Comparison of ENCODE assay signal across 14 mouse cellular contexts in the genomic region with DNA sequence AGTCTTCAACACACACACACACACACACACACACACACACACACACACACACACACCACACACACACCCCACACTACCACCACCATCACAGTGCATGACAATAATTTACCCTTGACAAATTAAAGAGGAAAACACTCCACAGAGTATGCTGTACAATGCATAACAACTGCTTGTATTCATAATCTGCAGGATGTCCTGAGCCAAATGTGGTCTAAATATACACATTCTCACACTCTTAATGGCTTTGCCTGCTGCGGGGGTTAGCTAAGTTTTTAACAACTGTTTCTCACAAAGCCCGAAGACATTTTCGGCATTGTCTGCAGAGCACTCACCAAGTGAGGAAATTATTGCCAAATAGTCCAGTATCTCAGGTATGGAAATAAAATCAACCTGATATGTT.
"Had no signal": no experiment of that assay in that cellular context is flagged by ENCODE, and none has a peak within 500 bp of the region (broad histone marks: within the 10 kb centered on the region; RNA-seq: fewer than 3 reads in every experiment).

No protein-coding gene starts in this region.

- H3K4me3 ChIP-seq: left cerebral cortex, adult 2 months; liver, embryonic 13.5 days; lung, embryonic 15.5 days; megakaryocyte, embryonic 14.5 days; midbrain, embryonic 15.5 days; stomach, embryonic 15.5 days had no signal

- DNase-seq: kidney, postnatal 25 days; liver; liver, embryonic 13.5 days; liver, postnatal 0 days; lung, postnatal 14 days; right cerebral cortex, postnatal 14 days; thymus, postnatal 4 days had no signal

- H3K27me3 ChIP-seq: liver, embryonic 13.5 days; lung, embryonic 15.5 days; midbrain, embryonic 15.5 days; stomach, embryonic 15.5 days had no signal

- H3K9me3 ChIP-seq: liver, embryonic 13.5 days; lung, embryonic 15.5 days; megakaryocyte, embryonic 14.5 days; midbrain, embryonic 15.5 days; stomach, embryonic 15.5 days had no signal

- H3K4me1 ChIP-seq: liver, embryonic 13.5 days; lung, embryonic 15.5 days; stomach, embryonic 15.5 days had no signal

- H3K4me2 ChIP-seq: liver, embryonic 13.5 days; lung, embryonic 15.5 days; midbrain, embryonic 11.5 days; midbrain, embryonic 15.5 days; stomach, embryonic 15.5 days had no signal

- H3K36me3 ChIP-seq: liver, embryonic 13.5 days; lung, embryonic 15.5 days; midbrain, embryonic 15.5 days; stomach, embryonic 15.5 days had no signal

- H3K9ac ChIP-seq: liver, embryonic 13.5 days; liver, postnatal 0 days; lung, embryonic 15.5 days; midbrain, embryonic 15.5 days; stomach, embryonic 15.5 days had no signal

- ATAC-seq: liver, postnatal 0 days; midbrain, embryonic 15.5 days had no signal

- H3K27ac ChIP-seq: left cerebral cortex, adult 2 months; liver, embryonic 13.5 days; lung, embryonic 15.5 days; macrophage; midbrain, embryonic 15.5 days; stomach, embryonic 15.5 days had no signal
